In genomic region chr6:114929346-114929745, GRCm38 (mm10) we compare ENCODE assay signal across 9 mouse cellular contexts. TPM values are rescaled to one million over a fixed set of nuclear protein-coding genes. Genes with fewer than 3 reads are reported as not detected.
DNase-seq lines count a peak whose midpoint lies in the region; ATAC-seq lines count a peak whose summit lies in the region.
"Had no signal": no experiment of that assay in that cellular context is flagged by ENCODE, and none has a peak within 500 bp of the region (broad histone marks: within the 10 kb centered on the region; RNA-seq: fewer than 3 reads in every experiment).

No protein-coding gene starts in this region.

- DNase-seq in liver, embryonic 11.5 days (ENCODE audit: low spot score) = no peak
- DNase-seq in brain, adult 2 months (ENCODE audit: low read depth, low spot score) = peak; percentile 85
- peak; percentile 60 for DNase-seq in kidney, postnatal 10 days
- DNase-seq in retina, postnatal 1 day = peak; percentile 68
- DNase-seq in gastrocnemius, postnatal 10 days = no peak
- DNase-seq in ovary, adult 18-20 months (ENCODE audit: low spot score) = no peak

- 0 out of 2 replicates have a peak overlapping the region, but pooled peaks have one; percentile 16 for H3K4me3 ChIP-seq in liver, embryonic 12.5 days
- no peak overlapping the region for H3K4me3 ChIP-seq in liver, embryonic 11.5 days (ENCODE audit: low read depth, low read length)
- H3K4me3 ChIP-seq in heart, embryonic 14.5 days (ENCODE audit: control insufficient read depth in 1 of 2, insufficient read depth in 1 of 2, low read depth in 1 of 2, low read length in 2 of 2) = no peak overlapping the region
- H3K4me3 ChIP-seq: lung, embryonic 15.5 days had no signal

- H3K9me3 ChIP-seq in liver, embryonic 12.5 days (replicated peaks) = 0 out of 2 replicates have a peak, but pooled peaks cover 6% of the 10 kb centered on the region
- H3K9me3 ChIP-seq in liver, embryonic 11.5 days (ENCODE audit: control insufficient read depth, low read length) = no peaks in the 10 kb centered on the region; the same call in 1 of the 2 replicates
- H3K9me3 ChIP-seq in heart, embryonic 14.5 days (ENCODE audit: control insufficient read depth, low read length) = 0 out of 2 replicates have a peak, but pooled peaks cover 4% of the 10 kb centered on the region

- H3K36me3 ChIP-seq in liver, embryonic 12.5 days = no peaks in the 10 kb centered on the region
- no peaks in the 10 kb centered on the region for H3K36me3 ChIP-seq in liver, embryonic 11.5 days (ENCODE audit: control insufficient read depth, insufficient read depth, low read length)
- no peaks in the 10 kb centered on the region for H3K36me3 ChIP-seq in heart, embryonic 14.5 days (ENCODE audit: control insufficient read depth, insufficient read depth, low read length)
- H3K36me3 ChIP-seq: lung, embryonic 15.5 days had no signal

- ATAC-seq in liver, embryonic 12.5 days = no peak
- ATAC-seq in liver, embryonic 11.5 days (replicated peaks; ENCODE audit: low FRiP score) = no peak
- ATAC-seq in heart, embryonic 14.5 days (ENCODE audit: insufficient number of reproducible peaks, insufficient read depth, low FRiP score, low read depth) = no peak

- peaks cover 6% of the 10 kb centered on the region; the same call in 1 of the 2 replicates for H3K27me3 ChIP-seq in liver, embryonic 12.5 days (replicated peaks)
- no peaks in the 10 kb centered on the region for H3K27me3 ChIP-seq in liver, embryonic 11.5 days (replicated peaks; ENCODE audit: control insufficient read depth, insufficient read depth, low read length)
- H3K27me3 ChIP-seq in heart, embryonic 14.5 days (ENCODE audit: control insufficient read depth, insufficient read depth, low read length) = no peaks in the 10 kb centered on the region
- H3K27me3 ChIP-seq: lung, embryonic 15.5 days had no signal

- peak overlapping the region; percentile 54 for H3K4me2 ChIP-seq in liver, embryonic 12.5 days
- no peak overlapping the region for H3K4me2 ChIP-seq in liver, embryonic 11.5 days
- H3K4me2 ChIP-seq in heart, embryonic 14.5 days (ENCODE audit: low read length) = 0 out of 2 replicates have a peak overlapping the region, but pooled peaks have one; percentile 21
- H3K4me2 ChIP-seq: lung, embryonic 15.5 days had no signal

- H3K9ac ChIP-seq in liver, embryonic 12.5 days = no peak overlapping the region
- no peak overlapping the region for H3K9ac ChIP-seq in liver, embryonic 11.5 days (ENCODE audit: low read depth, low read length)
- H3K9ac ChIP-seq in heart, embryonic 14.5 days (ENCODE audit: low read length) = peak overlapping the region; percentile 12; the same call in 1 of the 2 replicates
- H3K9ac ChIP-seq: lung, embryonic 15.5 days had no signal

- H3K4me1 ChIP-seq in liver, embryonic 12.5 days = peaks cover 4% of the 10 kb centered on the region; the same call in 1 of the 2 replicates
- no peaks in the 10 kb centered on the region for H3K4me1 ChIP-seq in liver, embryonic 11.5 days (replicated peaks; ENCODE audit: control insufficient read depth, insufficient read depth, low read length)
- H3K4me1 ChIP-seq in heart, embryonic 14.5 days (ENCODE audit: control insufficient read depth in 2 of 2, insufficient read depth in 2 of 2, low read length in 2 of 2) = peaks cover 10 to 22% of the 10 kb centered on the region in 2 experiments

- no peak overlapping the region for H3K27ac ChIP-seq in liver, embryonic 12.5 days
- H3K27ac ChIP-seq in liver, embryonic 11.5 days (ENCODE audit: low read depth, low read length) = no peak overlapping the region
- peak overlapping the region; percentile 40 to 61; a peak in 2 of 4 replicates for H3K27ac ChIP-seq in heart, embryonic 14.5 days (replicated peaks in 1 of 2; ENCODE audit: control insufficient read depth in 1 of 2, insufficient read depth in 1 of 2, low read depth in 2 of 2, low read length in 2 of 2)
- H3K27ac ChIP-seq: lung, embryonic 15.5 days had no signal

RNA-seq across cellular contexts. Expression of gene Vgll4, which starts 40.4 kb away (rescaled TPM):
- polyA plus RNA-seq in liver, embryonic 12.5 days (2016; fragmentation: Nextera tagmentation; extraction: Ambion mirVana) = 19.3 and 20.6 TPM in 2 replicates
- polyA plus RNA-seq in liver, embryonic 11.5 days (2014; fragmentation: Nextera tagmentation; extraction: Ambion mirVana) = 34.3 and 37.8 TPM in 2 replicates
- polyA plus RNA-seq in heart, embryonic 14.5 days (2014; fragmentation: Nextera tagmentation; extraction: Ambion mirVana) = 49.7 and 52.7 TPM in 2 replicates
- total RNA-seq in gastrocnemius, postnatal 10 days (2021) = 10 to 100 TPM; 23.5 to 31.8 TPM

Comparison
In these comparisons a context has a peak if more than half of its experiments do, and no peak if none do; other contexts are left out.
1. H3K27ac ChIP-seq: peak in heart, embryonic 14.5 days (2 of 2); none in liver, embryonic 12.5 days (single experiment) and liver, embryonic 11.5 days (single experiment).
2. DNase-seq: peak in brain, adult 2 months (single experiment), kidney, postnatal 10 days (single experiment) and retina, postnatal 1 day (single experiment); none in liver, embryonic 11.5 days (single experiment), gastrocnemius, postnatal 10 days (single experiment) and ovary, adult 18-20 months (single experiment).